Mouse (Mus musculus) midbrain, embryonic 14.5 days (tissue): Measurements from ENCODE around the gene Spata16. TPM values are rescaled to one million over a fixed set of nuclear protein-coding genes. Genes with fewer than 3 reads are reported as not detected.
A peak's percentile ranks its signal among the peaks of the same experiment; 100 is the strongest.

ENCODE experiments used
- ATAC-seq: fragments of 200-750 bp; cut with Nextera tagmentation; 2 replicates; pipeline ENCODE4 v1.8.0; 2017; ENCODE audit warnings: moderate number of reproducible peaks, moderate library complexity; ENCODE audit not compliant: low FRiP score, low TSS enrichment
- DNase-seq: peaks from one replicate; pipeline ENCODE4 v3.0.0-alpha.2; 2015
- H3K27ac ChIP-seq: fragments of 300-500 bp; sonication (generic); replicated peaks from 2 replicates; pipeline ENCODE4 v1.5.1; 2014; ENCODE audit warnings: mild to moderate bottlenecking, low read depth, low read length, moderate library complexity
- H3K27me3 ChIP-seq: fragments of 300-500 bp; sonication (generic); 2 replicates; pipeline ENCODE4 v1.6.1; 2014; ENCODE audit warnings: low read length, control low read depth, mixed read lengths; ENCODE audit not compliant: control insufficient read depth, insufficient read depth
- H3K36me3 ChIP-seq: fragments of 300-500 bp; sonication (generic); 2 replicates; pipeline ENCODE4 v1.6.1; 2014; ENCODE audit warnings: low read length, control low read depth; ENCODE audit not compliant: control insufficient read depth, insufficient read depth
- H3K4me1 ChIP-seq: fragments of 300-500 bp; sonication (generic); 2 replicates; pipeline ENCODE4 v1.6.1; 2014; ENCODE audit warnings: mild to moderate bottlenecking, antibody characterized with exemption, low read length, control low read depth; ENCODE audit not compliant: control insufficient read depth, insufficient read depth
- H3K4me2 ChIP-seq: fragments of 300-500 bp; sonication (generic); 2 replicates; pipeline ENCODE4 v1.6.1; 2014; ENCODE audit warnings: mild to moderate bottlenecking, low read length, moderate library complexity
- H3K4me3 ChIP-seq: fragments of 300-500 bp; sonication (generic); replicated peaks from 2 replicates; pipeline ENCODE4 v1.5.1; 2014; ENCODE audit warnings: low read depth, low read length
- H3K9ac ChIP-seq: fragments of 300-500 bp; sonication (generic); replicated peaks from 2 replicates; pipeline ENCODE4 v1.6.1; 2014; ENCODE audit warnings: mild to moderate bottlenecking, low read length, moderate library complexity
- H3K9me3 ChIP-seq: fragments of 300-500 bp; sonication (generic); 2 replicates; pipeline ENCODE4 v1.6.1; 2016; ENCODE audit warnings: low read length, control low read depth, mixed read lengths; ENCODE audit not compliant: control insufficient read depth
- WGBS: fragments of 180-500 bp; shearing (Covaris S2); extraction: QIAGEN DNeasy Blood & Tissue Kit; methylation state at CpG from one replicate; pipeline ENCODE4 v1.1.7; 2014; 5-methylcytosine and 5-hydroxymethylcytosine counted together
- polyA plus RNA-seq: library from polyadenylated mRNA; unstranded; fragments of >200 nt; fragmentation: Nextera tagmentation; extraction: Ambion mirVana; gene quantifications from 2 replicates; pipeline ENCODE4 v1.2.1, GENCODE M21; 2014

Gene Spata16
- polyA plus RNA-seq, 1 experiment from 2014 or later = not detected

GRCm38 (mm10) chr3:26923391-26923790 is 286.0 kb downstream of the Spata16 start:
- no peak for DNase-seq
- H3K9me3 ChIP-seq = no peaks in the 10 kb centered on the region
- H3K27ac ChIP-seq = no peak overlapping the region
- no peak overlapping the region for H3K4me3 ChIP-seq
- H3K4me2 ChIP-seq = no peak overlapping the region
- no peak overlapping the region for H3K9ac ChIP-seq
- no peaks in the 10 kb centered on the region for H3K36me3 ChIP-seq
- 91% methylated on average over 5 of the region's 5 CpGs for WGBS
- H3K27me3 ChIP-seq = no peaks in the 10 kb centered on the region
- no peak for ATAC-seq
- no peaks in the 10 kb centered on the region for H3K4me1 ChIP-seq

GRCm38 (mm10) chr3:26924212-26924611 is 286.8 kb downstream of the Spata16 start:
- DNase-seq (peak; percentile 18), ATAC-seq (no peak)
- no peak overlapping the region for H3K27ac ChIP-seq
- no peak overlapping the region for H3K4me3 ChIP-seq
- 71% methylated on average over 3 of the region's 3 CpGs for WGBS
- H3K27me3 ChIP-seq = no peaks in the 10 kb centered on the region
- H3K4me2 ChIP-seq = no peak overlapping the region
- H3K9ac ChIP-seq = no peak overlapping the region
- H3K9me3 ChIP-seq = no peaks in the 10 kb centered on the region
- no peaks in the 10 kb centered on the region for H3K4me1 ChIP-seq
- no peaks in the 10 kb centered on the region for H3K36me3 ChIP-seq

GRCm38 (mm10) chr3:26933079-26933478 is 295.7 kb downstream of the Spata16 start:
- Histone ChIP-seq H3K27ac (no peak overlapping the region), H3K9me3 (no peaks in the 10 kb centered on the region), H3K9ac (no peak overlapping the region), H3K4me2 (no peak overlapping the region), H3K27me3 (no peaks in the 10 kb centered on the region), H3K4me3 (no peak overlapping the region), H3K36me3 (no peaks in the 10 kb centered on the region), H3K4me1 (no peaks in the 10 kb centered on the region)
- DNase-seq (no peak), ATAC-seq (no peak)
- 89% methylated on average over 3 of the region's 3 CpGs for WGBS

DNA sequence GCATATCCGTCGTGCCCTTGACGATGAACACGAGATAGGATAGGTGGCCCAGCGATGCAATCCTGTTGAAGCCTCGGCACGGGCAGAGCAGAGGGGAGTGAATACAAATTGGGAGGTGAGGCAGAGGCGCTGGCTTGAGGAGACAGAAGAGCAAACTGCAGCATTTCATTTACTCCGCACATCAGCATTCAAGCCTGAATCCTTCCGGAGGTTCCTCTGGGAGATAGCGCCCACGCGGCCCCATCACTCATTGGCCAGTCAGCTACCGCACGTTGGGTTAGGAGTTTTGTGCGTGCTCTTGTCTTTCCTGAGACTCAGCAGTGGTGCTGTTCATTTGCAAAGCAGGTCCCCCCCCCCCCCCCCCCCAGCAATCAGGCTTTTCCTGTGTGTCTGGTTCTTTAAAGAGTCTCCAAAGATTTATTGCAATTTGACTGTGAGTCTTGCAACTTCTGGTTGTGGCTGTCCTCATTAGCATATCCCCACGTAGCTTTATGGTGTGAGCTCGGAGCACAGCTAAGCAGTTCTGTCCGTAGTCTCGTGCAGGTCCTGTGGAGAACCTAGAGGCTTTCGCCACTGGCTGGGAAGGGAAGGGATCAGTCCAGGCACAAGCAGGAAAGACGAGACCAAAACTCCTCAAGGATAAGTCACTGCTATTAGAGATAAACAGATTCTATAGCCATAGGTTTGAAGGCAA is 299.6 kb downstream of the Spata16 start:
- peak overlapping the region; percentile 28 for H3K4me2 ChIP-seq
- peak; percentile 31 for DNase-seq
- no peaks in the 10 kb centered on the region for H3K36me3 ChIP-seq
- ATAC-seq = no peak
- H3K4me3 ChIP-seq = no peak overlapping the region
- no peaks in the 10 kb centered on the region for H3K27me3 ChIP-seq
- H3K9ac ChIP-seq = no peak overlapping the region
- no peak overlapping the region for H3K27ac ChIP-seq
- no peaks in the 10 kb centered on the region for H3K4me1 ChIP-seq
- H3K9me3 ChIP-seq = no peaks in the 10 kb centered on the region
- 64% methylated on average over 22 of the region's 22 CpGs for WGBS

- Histone ChIP-seq H3K27me3 (no peaks in the 10 kb centered on the region), H3K4me1 (no peaks in the 10 kb centered on the region), H3K9ac (no peak overlapping the region), H3K4me3 (no peak overlapping the region), H3K9me3 (no peaks in the 10 kb centered on the region), H3K36me3 (no peaks in the 10 kb centered on the region), H3K4me2 (no peak overlapping the region), H3K27ac (no peak overlapping the region)
- 74% methylated on average over 5 of the region's 5 CpGs for WGBS
- DNase-seq (no peak), ATAC-seq (no peak)
Measured at GRCm38 (mm10) chr3:26966776-26967175, 329.4 kb downstream of the Spata16 start.

GRCm38 (mm10) chr3:26968852-26969513 is 331.6 kb downstream of the Spata16 start:
- Histone ChIP-seq H3K36me3 (no peaks in the 10 kb centered on the region), H3K4me2 (no peak overlapping the region), H3K9ac (no peak overlapping the region), H3K9me3 (no peaks in the 10 kb centered on the region), H3K4me3 (no peak overlapping the region), H3K4me1 (no peaks in the 10 kb centered on the region), H3K27ac (no peak overlapping the region), H3K27me3 (no peaks in the 10 kb centered on the region)
- DNase-seq (no peak), ATAC-seq (no peak)
- 94% methylated on average over 3 of the region's 3 CpGs for WGBS

- no peaks in the 10 kb centered on the region for H3K9me3 ChIP-seq
- no peak overlapping the region for H3K27ac ChIP-seq
- WGBS = 89% methylated on average over 3 of the region's 3 CpGs
- H3K9ac ChIP-seq = no peak overlapping the region
- H3K4me3 ChIP-seq = no peak overlapping the region
- H3K4me2 ChIP-seq = no peak overlapping the region
- no peaks in the 10 kb centered on the region for H3K27me3 ChIP-seq
- H3K4me1 ChIP-seq = no peaks in the 10 kb centered on the region
- no peak for ATAC-seq
- DNase-seq = peak; percentile 12
- no peaks in the 10 kb centered on the region for H3K36me3 ChIP-seq
Measured at GRCm38 (mm10) chr3:26970529-26970928, 333.1 kb downstream of the Spata16 start.

- no peak overlapping the region for H3K4me3 ChIP-seq
- no peaks in the 10 kb centered on the region for H3K4me1 ChIP-seq
- no peak overlapping the region for H3K9ac ChIP-seq
- H3K36me3 ChIP-seq = no peaks in the 10 kb centered on the region
- H3K27me3 ChIP-seq = no peaks in the 10 kb centered on the region
- DNase-seq = no peak
- 44% methylated on average over 1 of the region's 1 CpGs for WGBS
- H3K9me3 ChIP-seq = no peaks in the 10 kb centered on the region
- no peak for ATAC-seq
- H3K27ac ChIP-seq = no peak overlapping the region
- H3K4me2 ChIP-seq = no peak overlapping the region
Measured at GRCm38 (mm10) chr3:26971276-26971675, 333.9 kb downstream of the Spata16 start.

DNA sequence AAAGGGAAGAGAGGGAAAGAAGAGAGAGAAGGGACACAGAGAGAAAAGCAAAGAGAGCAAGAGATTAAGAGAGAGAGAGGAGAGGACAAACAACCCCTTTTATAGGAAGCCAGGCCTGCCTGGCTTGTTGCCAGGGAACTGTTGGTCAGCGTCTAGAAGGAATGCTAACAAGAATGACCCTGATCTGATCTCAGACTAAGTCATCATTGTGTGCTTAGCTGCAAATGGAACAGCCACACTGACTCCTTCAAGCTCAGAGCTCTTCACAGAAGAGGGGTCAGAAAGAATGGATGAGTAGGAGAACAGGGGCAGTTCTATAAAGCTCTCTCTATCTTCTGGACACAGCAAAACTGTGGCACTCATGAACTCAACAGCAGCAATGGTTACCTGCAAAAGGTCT is 334.7 kb downstream of the Spata16 start:
- Histone ChIP-seq H3K27me3 (no peaks in the 10 kb centered on the region), H3K4me1 (no peaks in the 10 kb centered on the region), H3K4me2 (no peak overlapping the region), H3K9me3 (no peaks in the 10 kb centered on the region), H3K4me3 (no peak overlapping the region), H3K27ac (no peak overlapping the region), H3K36me3 (no peaks in the 10 kb centered on the region), H3K9ac (no peak overlapping the region)
- ATAC-seq = no peak
- WGBS = 14% methylated on average over 1 of the region's 1 CpGs
- peak; percentile 26 for DNase-seq
